Mouse (Mus musculus): Measurements from ENCODE around the gene Gm10277.

GRCm38 (mm10) chr11:77802341-77802865 lies 14.9 kb upstream of the Gm10277 start:
- TF ChIP-seq CTCF (IDR thresholded peaks at IDR 0.05; ENCODE audit: borderline replicate concordance, insufficient read depth, low read depth, low read length) (no peak), POLR2A (IDR thresholded peaks at IDR 0.05; ENCODE audit: borderline replicate concordance, insufficient read depth, low read length) (no peak)

All from cerebellum, adult 2 months (tissue).